Mouse (Mus musculus) lung, adult 10 weeks (tissue): ENCODE data around the gene Slc41a1. TPM values are rescaled to one million over a fixed set of nuclear protein-coding genes. Genes with fewer than 3 reads are reported as not detected.

Experiments used
- polyA plus RNA-seq: library from polyadenylated mRNA; stranded (reverse); fragments of 350-450 nt; fragmentation: Illumina TruSeq; extraction: RNeasy Lipid Tissue Mini Kit (QIAGEN cat#74804); gene quantifications from one replicate; pipeline ENCODE4 v1.2.3, GENCODE M21; 2014; ENCODE audit warnings: low read depth, low replicate concordance; ENCODE audit not compliant: insufficient read depth

Slc41a1 gene
- 7.0 TPM for polyA plus RNA-seq

DNA sequence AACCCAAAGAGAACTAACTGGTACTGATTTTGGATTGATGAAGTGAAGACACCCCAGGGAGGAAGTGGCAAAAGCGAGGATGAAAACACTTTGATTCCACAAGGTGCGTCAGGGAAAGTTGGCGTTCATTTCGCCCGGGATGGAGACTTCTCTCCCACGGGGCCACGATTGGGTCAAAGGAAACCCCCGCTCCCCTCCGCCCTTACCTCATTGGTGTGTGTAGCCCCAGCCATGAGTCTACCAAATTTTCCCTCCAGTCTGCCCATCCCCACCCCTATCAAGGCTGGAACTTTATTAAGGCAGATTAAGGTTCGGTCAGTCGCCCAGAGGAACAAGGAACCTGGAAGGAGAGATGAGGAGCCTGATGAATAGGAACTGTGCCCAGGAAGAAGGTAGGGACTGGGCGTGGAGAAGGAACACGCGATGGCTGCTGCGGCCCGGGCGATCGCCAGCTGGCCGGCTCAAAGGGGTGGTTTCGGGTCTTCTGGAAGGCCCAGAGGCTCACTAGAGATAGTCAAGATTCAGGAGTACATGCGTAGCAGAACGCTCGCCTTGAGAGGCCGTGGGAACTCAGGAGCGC lies at the start of gene Slc41a1:
Gene Slc41a1, plus strand, starts transcription at position 287 of the 580 bp plus-strand sequence.

DNA sequence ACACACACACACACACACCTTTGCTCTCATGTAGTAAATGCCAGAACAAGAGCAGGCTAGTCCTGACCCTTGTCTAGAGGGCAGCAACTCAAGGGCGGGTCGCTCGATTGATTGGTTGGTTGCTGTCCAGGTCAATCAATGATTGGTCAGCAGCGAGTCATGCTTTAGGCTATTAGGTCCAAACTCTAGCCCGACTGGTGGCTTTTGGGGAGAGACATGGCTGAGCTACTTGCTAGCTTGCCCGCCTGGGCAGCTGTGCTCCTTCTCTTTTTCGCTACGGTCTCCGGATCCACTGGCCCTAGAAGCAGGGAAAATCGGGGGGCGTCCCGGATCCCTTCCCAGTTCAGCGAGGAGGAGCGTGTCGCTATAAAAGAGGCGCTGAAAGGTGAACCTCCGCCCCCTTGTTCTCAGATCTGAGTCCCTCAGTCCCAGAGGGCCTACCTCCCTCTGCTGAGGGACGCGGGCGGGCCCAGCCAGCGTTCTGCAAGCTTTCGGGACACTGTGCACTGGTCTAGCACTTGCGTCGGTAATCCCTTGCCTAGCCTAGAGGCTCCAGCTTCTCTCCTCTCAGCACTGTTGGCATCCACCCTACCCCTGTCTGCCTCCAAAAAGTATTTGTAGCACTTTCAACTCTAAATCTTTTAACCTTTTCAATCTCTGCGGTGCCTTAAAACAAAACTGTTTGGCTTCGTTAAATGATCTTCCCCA lies 29.9 kb upstream of the Slc41a1 start, which contains the start of gene Pm20d1:
Gene Pm20d1, plus strand, starts transcription at position 180 of the 708 bp plus-strand sequence.

DNA sequence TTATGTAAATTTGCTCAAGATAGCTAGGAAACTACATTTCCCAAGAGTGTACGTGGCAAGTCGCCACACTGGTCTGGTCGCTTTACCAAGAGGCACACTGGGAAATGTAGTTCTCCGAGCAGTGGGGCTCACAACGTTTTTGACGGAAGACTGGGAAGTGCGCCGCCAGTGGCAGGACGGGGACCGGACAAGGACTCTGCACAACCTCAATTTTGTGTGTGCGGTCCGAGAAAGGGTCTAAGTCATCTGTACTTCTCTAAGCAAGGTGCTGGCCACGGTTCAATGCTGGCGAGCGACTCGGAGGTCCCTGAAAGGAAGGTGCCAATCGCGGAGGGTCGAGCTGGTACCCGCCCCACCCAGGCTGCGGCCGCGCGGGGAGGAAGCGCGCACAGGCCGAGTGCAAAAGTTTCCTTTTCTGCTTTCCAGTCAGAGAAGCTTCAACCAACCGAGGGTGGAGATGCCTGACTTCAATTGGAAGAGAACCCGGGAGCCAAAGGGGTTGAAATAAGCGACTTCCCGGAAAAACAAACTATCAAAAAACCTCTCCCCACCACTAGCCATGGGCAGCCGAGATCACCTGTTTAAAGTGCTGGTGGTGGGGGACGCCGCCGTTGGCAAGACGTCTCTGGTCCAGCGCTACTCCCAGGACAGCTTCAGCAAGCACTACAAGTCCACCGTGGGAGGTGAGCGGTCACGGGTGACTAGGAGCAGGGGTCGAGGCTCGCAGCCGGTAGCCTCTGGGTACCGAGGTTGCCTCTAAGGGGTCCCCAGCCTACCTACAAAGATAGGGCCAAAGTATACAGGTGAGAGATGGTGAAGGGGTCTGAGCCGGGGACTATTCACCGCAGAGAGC lies 40.0 kb downstream of the Slc41a1 start, which contains the start of gene Rab29:
Gene Rab29, plus strand, starts transcription at position 132 of the 853 bp plus-strand sequence.

Other genes starting within 250 kb of the Slc41a1 start
- gene Avpr1b, start 228.3 kb upstream of the Slc41a1 start, polyA plus RNA-seq, result not detected
- 0.24 TPM for gene Ctse, start 189.2 kb upstream of the Slc41a1 start, polyA plus RNA-seq
- gene Rab7b, start 138.8 kb upstream of the Slc41a1 start, polyA plus RNA-seq, result 7.0 TPM
- 8.1 TPM for gene Slc26a9, start 83.5 kb upstream of the Slc41a1 start, polyA plus RNA-seq
- 0.55 TPM for gene Pm20d1, start 30.1 kb upstream of the Slc41a1 start, polyA plus RNA-seq
- 21.4 TPM for gene Rab29, start 39.7 kb downstream of the Slc41a1 start, polyA plus RNA-seq
- 19.3 TPM for gene Nucks1, start 83.0 kb downstream of the Slc41a1 start, polyA plus RNA-seq
- gene Slc45a3, start 135.5 kb downstream of the Slc41a1 start, polyA plus RNA-seq, result 4.3 TPM
- 41.2 TPM for gene Elk4, start 180.1 kb downstream of the Slc41a1 start, polyA plus RNA-seq
- gene Mfsd4a, start 240.6 kb downstream of the Slc41a1 start, polyA plus RNA-seq, result 1.6 TPM